In the genomic region with DNA sequence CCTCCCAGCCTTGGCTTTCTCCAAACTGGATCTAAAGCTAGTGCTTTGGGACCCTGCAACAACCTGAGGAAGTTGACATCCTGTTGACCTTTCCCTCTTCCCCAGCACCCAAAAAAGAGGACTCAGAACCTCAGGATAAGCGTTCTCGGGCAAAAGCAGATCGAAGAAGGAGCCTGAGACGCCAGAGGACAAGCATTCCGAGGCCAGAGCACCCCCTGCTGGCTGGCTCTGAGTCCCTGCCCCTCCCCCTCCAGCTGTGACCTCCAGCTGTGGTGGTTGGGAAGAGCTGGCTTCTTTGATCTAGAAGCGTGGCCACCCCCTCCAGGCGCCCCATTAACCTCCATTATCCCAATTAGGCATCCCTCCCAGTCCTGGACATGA, we compare ENCODE assay signal across 8 mouse cellular contexts. TPM values are rescaled to one million over a fixed set of nuclear protein-coding genes. Genes with fewer than 3 reads are reported as not detected.
DNase-seq lines count a peak whose midpoint lies in the region; ATAC-seq and TF ChIP-seq lines count a peak whose summit lies in the region.

No protein-coding gene starts in this region.

- TF ChIP-seq CTCF in left cerebral cortex, adult 2 months (IDR thresholded peaks at IDR 0.05), result peak; percentile 84

- intact Hi-C loops in left cerebral cortex, adult 2 months (cut with DNase I), result loop anchor here (1.0 to 5.0 kb wide), 2 partner anchors 22 to 35 kb away; no protein-coding TSS in a partner anchor

- peak; percentile 55; the same call in 1 of the 2 replicates for ATAC-seq in hindbrain, embryonic 14.5 days (ENCODE audit: low FRiP score)

- peak overlapping the region; percentile 60 for H3K9ac ChIP-seq in hindbrain, embryonic 14.5 days

- peaks cover 12% of the 10 kb centered on the region; the same call in 1 of the 2 replicates for H3K4me1 ChIP-seq in hindbrain, embryonic 14.5 days (replicated peaks; ENCODE audit: control insufficient read depth, insufficient read depth, low read length)

- no peaks in the 10 kb centered on the region for H3K27me3 ChIP-seq in hindbrain, embryonic 14.5 days (ENCODE audit: control insufficient read depth, insufficient read depth, low read length)

- H3K27ac ChIP-seq in hindbrain, embryonic 14.5 days, result peak overlapping the region; percentile 64; the same call in 1 of the 2 replicates
- H3K27ac ChIP-seq in left cerebral cortex, adult 2 months, result peak overlapping the region; percentile 72
- no peak overlapping the region for H3K27ac ChIP-seq in macrophage

- H3K36me3 ChIP-seq in hindbrain, embryonic 14.5 days (replicated peaks; ENCODE audit: control insufficient read depth, insufficient read depth), result no peaks in the 10 kb centered on the region
- no peaks in the 10 kb centered on the region for H3K36me3 ChIP-seq in macrophage (ENCODE audit: inconsistent target)

- DNase-seq in Muller cell, postnatal 12 days (ENCODE audit: inconsistent ontology term), result peak; percentile 82
- peak; percentile 41 to 69 for DNase-seq in cerebellum, postnatal 25 days
- peak; percentile 65 to 67 for DNase-seq in frontal cortex, postnatal 25 days (ENCODE audit: low spot score in 2 of 2)
- DNase-seq in hindbrain, embryonic 14.5 days (ENCODE audit: low spot score), result peak; percentile 81
- peak; percentile 72 to 74 for DNase-seq in left cerebral cortex, adult 2 months (ENCODE audit: extremely low spot score in 1 of 2, low spot score in 2 of 2)
- peak; percentile 67 for DNase-seq in retina, postnatal 7 days (ENCODE audit: low read depth, low spot score)
- DNase-seq in urinary bladder, adult 2 months (ENCODE audit: low spot score), result peak; percentile 65

- peak overlapping the region; percentile 99 for H3K4me2 ChIP-seq in hindbrain, embryonic 14.5 days (replicated peaks)

- no peaks in the 10 kb centered on the region for H3K79me2 ChIP-seq in macrophage (ENCODE audit: inconsistent target)

- peak overlapping the region; percentile 55 for H3K4me3 ChIP-seq in hindbrain, embryonic 14.5 days (replicated peaks; ENCODE audit: low read length)
- H3K4me3 ChIP-seq in left cerebral cortex, adult 2 months, result peak overlapping the region; percentile 65
- peak overlapping the region; percentile 32 for H3K4me3 ChIP-seq in macrophage (ENCODE audit: inconsistent target)

- 0% methylated on average over 7 of the region's 7 CpGs for WGBS in hindbrain, embryonic 14.5 days
- WGBS in macrophage (ENCODE audit: missing documents), result 4% methylated on average over 6 of the region's 7 CpGs

- H3K9me3 ChIP-seq in hindbrain, embryonic 14.5 days (ENCODE audit: control insufficient read depth, low read length), result no peaks in the 10 kb centered on the region

RNA-seq across cellular contexts. Expression of a gene that starts 10.2 kb away (rescaled TPM):
- 0.64 and 0.82 TPM in 2 replicates for polyA plus RNA-seq in hindbrain, embryonic 14.5 days (2014; fragmentation: Nextera tagmentation; extraction: Ambion mirVana)
- total RNA-seq in left cerebral cortex, adult 2 months (2021), result under 1 TPM; 0.27 to 0.61 TPM
- total RNA-seq in macrophage (2018; cell fraction: chromatin; rRNA removed), result not detected
- total RNA-seq in macrophage (2018; cell fraction: cytosol; rRNA removed), result not detected
- not detected for total RNA-seq in macrophage (2018; cell fraction: nucleus; rRNA removed)
- not detected in 3 replicates for polyA plus RNA-seq in macrophage (2018)
- polyA plus RNA-seq in urinary bladder, adult 2 months (2012; rRNA removed), result 0.15 and 0.21 TPM in 2 replicates

RNA-seq across cellular contexts. Expression of a gene that starts 26.6 kb away (rescaled TPM):
- polyA plus RNA-seq in hindbrain, embryonic 14.5 days (2014; fragmentation: Nextera tagmentation; extraction: Ambion mirVana), result 30.7 and 33.8 TPM in 2 replicates
- total RNA-seq in left cerebral cortex, adult 2 months (2021), result 10 to 100 TPM; 14.3 to 18.9 TPM
- 10 to 100 TPM in 21 of 26 experiments, 1 to 10 TPM in 5; 4.7 to 41.4 (median 27.0) TPM for total RNA-seq in macrophage (2018; cell fraction: chromatin; rRNA removed)
- 10 to 100 TPM in 25 of 26 experiments, 1 to 10 TPM in 1; 9.7 to 17.1 (median 12.3) TPM for total RNA-seq in macrophage (2018; cell fraction: cytosol; rRNA removed)
- total RNA-seq in macrophage (2018; cell fraction: nucleus; rRNA removed), result 10 to 100 TPM in 17 of 26 experiments, 1 to 10 TPM in 9; 4.8 to 29.8 (median 16.8) TPM
- 10.7 to 28.2 TPM (median 18.0 TPM) in 3 replicates for polyA plus RNA-seq in macrophage (2018)
- 19.1 and 21.4 TPM in 2 replicates for polyA plus RNA-seq in urinary bladder, adult 2 months (2012; rRNA removed)

RNA-seq across cellular contexts. Expression of a gene that starts 28.8 kb away (rescaled TPM):
- 5.3 and 6.2 TPM in 2 replicates for polyA plus RNA-seq in hindbrain, embryonic 14.5 days (2014; fragmentation: Nextera tagmentation; extraction: Ambion mirVana)
- 10 to 100 TPM; 26.8 to 27.2 TPM for total RNA-seq in left cerebral cortex, adult 2 months (2021)
- total RNA-seq in macrophage (2018; cell fraction: chromatin; rRNA removed), result 10 to 100 TPM; 25.2 to 50.1 (median 38.2) TPM
- total RNA-seq in macrophage (2018; cell fraction: cytosol; rRNA removed), result 10 to 100 TPM; 28.8 to 47.4 (median 37.9) TPM
- total RNA-seq in macrophage (2018; cell fraction: nucleus; rRNA removed), result 10 to 100 TPM; 29.8 to 76.0 (median 40.8) TPM
- polyA plus RNA-seq in macrophage (2018), result 19.8 to 22.7 TPM (median 22.6 TPM) in 3 replicates
- polyA plus RNA-seq in urinary bladder, adult 2 months (2012; rRNA removed), result 19.1 and 24.2 TPM in 2 replicates

RNA-seq across cellular contexts. Expression of a gene that starts 45.6 kb away (rescaled TPM):
- 77.4 and 78.4 TPM in 2 replicates for polyA plus RNA-seq in hindbrain, embryonic 14.5 days (2014; fragmentation: Nextera tagmentation; extraction: Ambion mirVana)
- 10 to 100 TPM; 65.1 to 67.9 TPM for total RNA-seq in left cerebral cortex, adult 2 months (2021)
- 10 to 100 TPM in 25 of 26 experiments, 1 to 10 TPM in 1; 10.0 to 65.5 (median 29.2) TPM for total RNA-seq in macrophage (2018; cell fraction: chromatin; rRNA removed)
- total RNA-seq in macrophage (2018; cell fraction: cytosol; rRNA removed), result 10 to 100 TPM; 13.4 to 27.8 (median 20.5) TPM
- total RNA-seq in macrophage (2018; cell fraction: nucleus; rRNA removed), result 10 to 100 TPM; 12.6 to 75.2 (median 23.6) TPM
- polyA plus RNA-seq in macrophage (2018), result 15.1 to 28.2 TPM (median 21.0 TPM) in 3 replicates
- polyA plus RNA-seq in urinary bladder, adult 2 months (2012; rRNA removed), result 54.1 and 59.1 TPM in 2 replicates

RNA-seq across cellular contexts. Expression of a gene that starts 51.2 kb away (rescaled TPM):
- 518 and 626 TPM in 2 replicates for polyA plus RNA-seq in hindbrain, embryonic 14.5 days (2014; fragmentation: Nextera tagmentation; extraction: Ambion mirVana)
- 100 to 1,000 TPM; 408 to 428 TPM for total RNA-seq in left cerebral cortex, adult 2 months (2021)
- 10 to 100 TPM; 18.0 to 66.8 (median 47.8) TPM for total RNA-seq in macrophage (2018; cell fraction: chromatin; rRNA removed)
- 100 to 1,000 TPM; 166 to 430 (median 223) TPM for total RNA-seq in macrophage (2018; cell fraction: cytosol; rRNA removed)
- 10 to 100 TPM; 35.9 to 91.4 (median 60.9) TPM for total RNA-seq in macrophage (2018; cell fraction: nucleus; rRNA removed)
- polyA plus RNA-seq in macrophage (2018), result 258 to 355 TPM (median 355 TPM) in 3 replicates
- polyA plus RNA-seq in urinary bladder, adult 2 months (2012; rRNA removed), result 396 and 519 TPM in 2 replicates
